Mouse (Mus musculus) heart, embryonic 14.5 days (tissue): ENCODE results near the gene Cntn4. TPM values are rescaled to one million over a fixed set of nuclear protein-coding genes. Genes with fewer than 3 reads are reported as not detected.

Experiments
- ATAC-seq: fragments of 200-750 bp; cut with Nextera tagmentation; 2 replicates; pipeline ENCODE4 v1.8.0; 2017; ENCODE audit warnings: low read depth, moderate TSS enrichment; ENCODE audit not compliant: insufficient number of reproducible peaks, insufficient read depth, low FRiP score
- H3K27ac ChIP-seq, 2 experiments: fragments of 200-500 bp in 1 of 2; fragments of 300-500 bp in 1 of 2; sonication (generic) in 1 of 2; replicated peaks in 1 of 2; 2 replicates each; pipeline ENCODE4 v1.5.1; 2012 to 2014; ENCODE audit warnings: low read depth in 2 of 2, low read length in 2 of 2, control low read depth in 1 of 2, mild to moderate bottlenecking in 1 of 2, mixed read lengths in 1 of 2; ENCODE audit not compliant: control insufficient read depth in 1 of 2, insufficient read depth in 1 of 2
- H3K27me3 ChIP-seq: fragments of 300-500 bp; sonication (generic); 2 replicates; pipeline ENCODE4 v1.6.1; 2014; ENCODE audit warnings: mild to moderate bottlenecking, low read length, control low read depth; ENCODE audit not compliant: control insufficient read depth, insufficient read depth
- H3K36me3 ChIP-seq: fragments of 300-500 bp; sonication (generic); 2 replicates; pipeline ENCODE4 v1.6.1; 2014; ENCODE audit warnings: mild to moderate bottlenecking, control low read depth, low read length, mixed read lengths; ENCODE audit not compliant: control insufficient read depth, insufficient read depth
- H3K4me1 ChIP-seq, 2 experiments: fragments of 200-500 bp in 1 of 2; fragments of 300-500 bp in 1 of 2; sonication (generic) in 1 of 2; 2 replicates each; pipeline ENCODE4 v1.6.1; 2012 to 2014; ENCODE audit warnings: low read length in 2 of 2, control low read depth in 1 of 2, mixed read lengths in 1 of 2; ENCODE audit not compliant: control insufficient read depth in 2 of 2, insufficient read depth in 2 of 2
- H3K4me2 ChIP-seq: fragments of 300-500 bp; sonication (generic); 2 replicates; pipeline ENCODE4 v1.6.1; 2014; ENCODE audit warnings: mild to moderate bottlenecking, low read length
- H3K4me3 ChIP-seq, 2 experiments: fragments of 200-500 bp in 1 of 2; fragments of 300-500 bp in 1 of 2; sonication (generic) in 1 of 2; 2 replicates each; pipeline ENCODE4 v1.5.1; 2012 to 2014; ENCODE audit warnings: low read length in 2 of 2, mild to moderate bottlenecking in 2 of 2, control low read depth in 1 of 2, low read depth in 1 of 2, moderate library complexity in 1 of 2; ENCODE audit not compliant: control insufficient read depth in 1 of 2, insufficient read depth in 1 of 2
- H3K9ac ChIP-seq: fragments of 300-500 bp; sonication (generic); 2 replicates; pipeline ENCODE4 v1.6.1; 2014; ENCODE audit warnings: mild to moderate bottlenecking, low read length
- H3K9me3 ChIP-seq: fragments of 300-500 bp; sonication (generic); 2 replicates; pipeline ENCODE4 v1.6.1; 2016; ENCODE audit warnings: low read length, control low read depth; ENCODE audit not compliant: control insufficient read depth
- WGBS: fragments of 180-500 bp; shearing (Covaris S2); extraction: QIAGEN DNeasy Blood & Tissue Kit; methylation state at CpG from one replicate; pipeline ENCODE4 v1.1.7; 2014; 5-methylcytosine and 5-hydroxymethylcytosine counted together
- polyA plus RNA-seq: library from polyadenylated mRNA; unstranded; fragments of >200 nt; fragmentation: Nextera tagmentation; extraction: Ambion mirVana; gene quantifications from 2 replicates; pipeline ENCODE4 v1.2.1, GENCODE M21; 2014

The Cntn4 gene
- polyA plus RNA-seq, 1 experiment from 2014 or later, result 1.5 TPM

- Histone ChIP-seq H3K36me3 (no peaks in the 10 kb centered on the region), H3K27me3 (no peaks in the 10 kb centered on the region), H3K9me3 (no peaks in the 10 kb centered on the region), H3K27ac (no peak overlapping the region), H3K4me3 (no peak overlapping the region), H3K9ac (no peak overlapping the region), H3K4me1 (no peaks in the 10 kb centered on the region), H3K4me2 (no peak overlapping the region)
- ATAC-seq, result no peak
- 70% methylated on average over 4 of the region's 4 CpGs for WGBS
Observed at GRCm38 (mm10) chr6:106268723-106269122, 591.3 kb downstream of the Cntn4 start.

GRCm38 (mm10) chr6:106277139-106277538 is 599.7 kb downstream of the Cntn4 start:
- no peak for ATAC-seq
- Histone ChIP-seq H3K4me2 (no peak overlapping the region), H3K9ac (no peak overlapping the region), H3K4me1 (no peaks in the 10 kb centered on the region), H3K27me3 (no peaks in the 10 kb centered on the region), H3K36me3 (no peaks in the 10 kb centered on the region), H3K27ac (no peak overlapping the region), H3K4me3 (no peak overlapping the region), H3K9me3 (no peaks in the 10 kb centered on the region)
- WGBS, result 88% methylated on average over 2 of the region's 2 CpGs

GRCm38 (mm10) chr6:106281621-106282020 is 604.2 kb downstream of the Cntn4 start:
- no peak overlapping the region for H3K9ac ChIP-seq
- no peaks in the 10 kb centered on the region for H3K27me3 ChIP-seq
- no peak for ATAC-seq
- WGBS, result 83% methylated on average over 6 of the region's 6 CpGs
- no peaks in the 10 kb centered on the region for H3K36me3 ChIP-seq
- H3K9me3 ChIP-seq, result no peaks in the 10 kb centered on the region
- H3K4me1 ChIP-seq, result no peaks in the 10 kb centered on the region
- no peak overlapping the region for H3K27ac ChIP-seq
- H3K4me2 ChIP-seq, result no peak overlapping the region
- no peak overlapping the region for H3K4me3 ChIP-seq

GRCm38 (mm10) chr6:106283815-106284214 is 606.4 kb downstream of the Cntn4 start:
- no peak for ATAC-seq
- Histone ChIP-seq H3K4me1 (no peaks in the 10 kb centered on the region), H3K36me3 (no peaks in the 10 kb centered on the region), H3K9ac (no peak overlapping the region), H3K27ac (no peak overlapping the region), H3K4me2 (no peak overlapping the region), H3K27me3 (no peaks in the 10 kb centered on the region), H3K4me3 (no peak overlapping the region), H3K9me3 (no peaks in the 10 kb centered on the region)
- WGBS, result 65% methylated on average over 1 of the region's 1 CpGs

GRCm38 (mm10) chr6:106299451-106299850 is 622.0 kb downstream of the Cntn4 start:
- 49% methylated on average over 1 of the region's 1 CpGs for WGBS
- H3K4me2 ChIP-seq, result no peak overlapping the region
- no peak for ATAC-seq

GRCm38 (mm10) chr6:106300179-106300578 is 622.7 kb downstream of the Cntn4 start:
- no peak for ATAC-seq
- Histone ChIP-seq H3K4me2 (no peak overlapping the region), H3K27ac (no peak overlapping the region), H3K27me3 (no peaks in the 10 kb centered on the region), H3K4me3 (no peak overlapping the region), H3K9ac (no peak overlapping the region), H3K36me3 (no peaks in the 10 kb centered on the region), H3K4me1 (no peaks in the 10 kb centered on the region), H3K9me3 (no peaks in the 10 kb centered on the region)
- WGBS, result 43% methylated on average over 3 of the region's 3 CpGs

More at GRCm38 (mm10) chr6:106299451-106299850, 622.0 kb downstream of the Cntn4 start:
- H3K36me3 ChIP-seq, result no peaks in the 10 kb centered on the region
- H3K9me3 ChIP-seq, result no peaks in the 10 kb centered on the region
- H3K27me3 ChIP-seq, result no peaks in the 10 kb centered on the region
- H3K4me1 ChIP-seq, result no peaks in the 10 kb centered on the region
- no peak overlapping the region for H3K9ac ChIP-seq
- no peak overlapping the region for H3K4me3 ChIP-seq
- H3K27ac ChIP-seq, result no peak overlapping the region

- Histone ChIP-seq H3K4me2 (no peak overlapping the region), H3K4me3 (no peak overlapping the region), H3K9me3 (no peaks in the 10 kb centered on the region), H3K27me3 (no peaks in the 10 kb centered on the region), H3K9ac (no peak overlapping the region), H3K27ac (no peak overlapping the region), H3K36me3 (no peaks in the 10 kb centered on the region), H3K4me1 (no peaks in the 10 kb centered on the region)
- ATAC-seq, result no peak
- 59% methylated on average over 4 of the region's 4 CpGs for WGBS
Observed at GRCm38 (mm10) chr6:106302435-106302834, 625.0 kb downstream of the Cntn4 start.

- H3K27ac ChIP-seq, result no peak overlapping the region
Observed at GRCm38 (mm10) chr6:106328987-106329386, 651.5 kb downstream of the Cntn4 start.

More at GRCm38 (mm10) chr6:106328987-106329386, 651.5 kb downstream of the Cntn4 start:
- no peak overlapping the region for H3K4me3 ChIP-seq
- H3K9me3 ChIP-seq, result no peaks in the 10 kb centered on the region
- 68% methylated on average over 1 of the region's 1 CpGs for WGBS
- no peaks in the 10 kb centered on the region for H3K4me1 ChIP-seq
- no peak overlapping the region for H3K4me2 ChIP-seq
- no peak for ATAC-seq
- H3K27me3 ChIP-seq, result no peaks in the 10 kb centered on the region
- H3K36me3 ChIP-seq, result no peaks in the 10 kb centered on the region
- no peak overlapping the region for H3K9ac ChIP-seq
